Mouse (Mus musculus) olfactory bulb, adult 2 months (tissue): ENCODE data around the gene Cdh13. TPM values are rescaled to one million over a fixed set of nuclear protein-coding genes. Genes with fewer than 3 reads are reported as not detected.

Experiments
- H3K27ac ChIP-seq: fragments of 200-500 bp; 2 replicates; pipeline ENCODE4 v1.5.1; 2012; ENCODE audit warnings: low read depth, low read length; ENCODE audit not compliant: insufficient read depth
- H3K4me1 ChIP-seq: fragments of 200-500 bp; 2 replicates; pipeline ENCODE4 v1.6.1; 2012; ENCODE audit warnings: low read length; ENCODE audit not compliant: control insufficient read depth, insufficient read depth
- H3K4me3 ChIP-seq: fragments of 200-500 bp; 2 replicates; pipeline ENCODE4 v1.5.1; 2012; ENCODE audit warnings: mild to moderate bottlenecking, low read depth, low read length, moderate library complexity; ENCODE audit not compliant: insufficient read depth
- CTCF ChIP-seq: fragments of 200-500 bp; IDR thresholded peaks from 2 replicates; pipeline ENCODE4 v1.5.1; 2012; ENCODE audit warnings: low read depth, mild to moderate bottlenecking, low read length, moderate library complexity; ENCODE audit not compliant: insufficient read depth
- POLR2A ChIP-seq: fragments of 200-500 bp; IDR thresholded peaks from 2 replicates; pipeline ENCODE4 v1.6.1; 2012; ENCODE audit warnings: mild to moderate bottlenecking, low read depth, low read length, moderate library complexity; ENCODE audit not compliant: insufficient read depth
- WGBS: fragments of 180-500 bp; shearing (Covaris S2); methylation state at CpG from one replicate; pipeline ENCODE4 v1.1.7; 2018; 5-methylcytosine and 5-hydroxymethylcytosine counted together
- polyA plus RNA-seq: library from polyadenylated mRNA; stranded (reverse); fragments of >200 nt; gene quantifications from 2 replicates; pipeline ENCODE4 v1.2.4, GENCODE M21; 2012; ENCODE audit warnings: low replicate concordance; ENCODE audit not compliant: missing spikeins, insufficient read depth, insufficient read length

The Cdh13 gene
- polyA plus RNA-seq, 1 experiment, result not detected

- TF ChIP-seq POLR2A, result no peak
- TF ChIP-seq CTCF, result no peak
- no peak overlapping the region for H3K4me3 ChIP-seq
- 90% methylated on average over 4 of the region's 4 CpGs for WGBS
These were observed 358.3 kb downstream of the Cdh13 start for GRCm38 (mm10) chr8:118641799-118642198.

DNA sequence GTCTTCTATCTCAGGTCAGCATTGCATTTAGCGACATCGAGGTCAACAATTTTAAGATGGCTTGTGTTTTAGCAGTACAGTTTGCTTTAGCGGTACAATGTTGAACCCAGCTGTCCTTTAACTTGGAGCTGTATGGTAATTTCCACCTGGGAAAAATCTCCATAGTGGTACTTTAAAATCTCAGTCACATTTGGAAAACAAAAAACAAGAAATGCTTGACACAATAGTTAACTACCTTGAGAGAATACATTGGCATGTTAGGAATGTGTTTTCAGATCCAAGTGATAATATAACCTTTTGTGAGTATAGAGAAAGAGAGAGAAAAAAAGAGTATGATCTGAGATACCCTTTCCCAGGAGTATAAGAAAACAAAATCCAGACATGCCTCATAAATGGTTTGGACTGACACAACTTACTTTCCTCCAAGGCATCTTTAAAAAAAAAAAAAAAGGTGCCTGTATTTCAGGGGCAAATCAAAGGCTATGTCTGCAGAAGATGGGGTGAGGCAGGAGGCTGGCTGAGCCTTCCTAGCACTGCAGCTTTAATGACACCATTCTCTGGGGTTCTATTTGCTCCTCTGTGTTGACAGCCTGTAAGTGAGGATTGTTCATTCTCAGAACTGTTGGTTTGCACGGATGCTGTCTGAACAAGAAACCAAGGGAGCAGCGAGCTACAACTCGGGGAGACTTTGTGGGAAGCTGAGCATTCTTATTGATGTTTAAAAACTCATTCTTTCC is 365.4 kb downstream of the Cdh13 start:
- H3K4me3 ChIP-seq, result no peak overlapping the region
- H3K27ac ChIP-seq, result no peak overlapping the region
- WGBS, result 78% methylated on average over 6 of the region's 6 CpGs
- no peaks in the 10 kb centered on the region for H3K4me1 ChIP-seq
- TF ChIP-seq POLR2A, result no peak
- TF ChIP-seq CTCF, result no peak

More at GRCm38 (mm10) chr8:118641799-118642198, 358.3 kb downstream of the Cdh13 start:
- H3K27ac ChIP-seq, result no peak overlapping the region
- no peaks in the 10 kb centered on the region for H3K4me1 ChIP-seq

- Histone ChIP-seq H3K4me1 (no peaks in the 10 kb centered on the region), H3K27ac (no peak overlapping the region), H3K4me3 (no peak overlapping the region)
- TF ChIP-seq POLR2A, result no peak
- no peak for TF ChIP-seq CTCF
- 96% methylated on average over 4 of the region's 4 CpGs for WGBS
These were observed 366.4 kb downstream of the Cdh13 start for GRCm38 (mm10) chr8:118649981-118650380.

DNA sequence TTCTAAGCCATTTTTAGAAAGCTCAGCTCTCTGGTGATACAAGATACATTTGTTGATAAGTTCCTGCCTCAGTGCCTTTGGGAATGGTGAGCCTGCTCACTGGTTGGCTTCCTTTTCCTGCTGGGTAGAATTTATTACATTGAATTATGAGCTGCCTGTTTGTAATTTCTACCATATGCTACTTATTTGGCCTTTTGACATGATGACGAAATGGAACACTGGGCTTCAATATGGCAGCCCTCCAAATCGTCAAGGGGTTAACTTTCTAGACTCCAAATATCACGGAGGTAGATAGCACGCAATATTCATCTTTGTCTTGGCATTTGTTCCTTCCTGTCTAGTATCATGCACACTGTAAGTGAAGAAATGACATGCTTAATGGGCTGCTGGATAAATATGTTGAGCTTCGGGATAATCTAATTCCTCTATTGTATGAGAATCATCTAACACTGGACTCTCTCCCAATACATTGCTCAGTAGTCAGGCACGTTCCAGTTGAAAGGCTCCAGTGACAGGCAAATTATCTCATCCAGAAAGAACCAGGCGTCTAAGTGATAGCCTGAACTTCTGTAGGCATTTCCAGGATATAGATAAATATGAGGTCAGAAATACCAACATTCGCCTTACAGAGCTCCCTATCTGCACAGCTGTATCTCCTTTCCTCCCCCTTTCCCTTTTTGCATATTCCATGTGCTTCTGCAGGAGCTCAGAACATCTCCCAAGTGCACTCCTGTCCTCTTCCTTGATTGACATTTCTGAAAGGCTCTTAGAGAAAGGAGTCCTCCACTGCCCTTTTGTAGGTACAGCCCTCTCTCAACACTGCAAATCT is 378.7 kb downstream of the Cdh13 start:
- no peak overlapping the region for H3K4me3 ChIP-seq
- no peak overlapping the region for H3K27ac ChIP-seq
- TF ChIP-seq POLR2A (no peak), CTCF (no peak)
- 87% methylated on average over 8 of the region's 8 CpGs for WGBS
- H3K4me1 ChIP-seq, result peaks cover under 1% of the 10 kb centered on the region; the same call in 1 of the 2 replicates

DNA sequence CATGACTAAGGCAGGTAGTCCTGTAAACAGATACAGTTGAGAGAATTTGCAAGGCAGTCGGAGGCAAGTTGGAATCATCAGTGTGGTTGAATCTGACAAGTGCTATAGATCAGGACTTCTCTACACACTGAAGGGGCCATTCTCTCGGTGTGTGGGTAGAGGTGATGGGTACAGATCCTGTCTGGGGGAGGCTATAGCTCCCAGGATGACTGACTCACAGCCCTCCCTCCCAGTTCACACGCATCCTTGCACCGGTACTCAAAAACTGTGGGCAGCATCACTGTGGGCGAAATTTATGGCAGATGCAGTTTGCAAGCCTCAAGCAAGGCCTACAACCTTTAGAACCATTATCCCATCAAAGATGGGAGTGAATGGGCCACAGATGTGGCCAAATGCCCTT is 381.5 kb downstream of the Cdh13 start:
- 70% methylated on average over 5 of the region's 5 CpGs for WGBS
- H3K4me1 ChIP-seq, result peaks cover 5% of the 10 kb centered on the region
- no peak overlapping the region for H3K4me3 ChIP-seq
- no peak overlapping the region for H3K27ac ChIP-seq
- no peak for TF ChIP-seq CTCF
- no peak for TF ChIP-seq POLR2A

DNA sequence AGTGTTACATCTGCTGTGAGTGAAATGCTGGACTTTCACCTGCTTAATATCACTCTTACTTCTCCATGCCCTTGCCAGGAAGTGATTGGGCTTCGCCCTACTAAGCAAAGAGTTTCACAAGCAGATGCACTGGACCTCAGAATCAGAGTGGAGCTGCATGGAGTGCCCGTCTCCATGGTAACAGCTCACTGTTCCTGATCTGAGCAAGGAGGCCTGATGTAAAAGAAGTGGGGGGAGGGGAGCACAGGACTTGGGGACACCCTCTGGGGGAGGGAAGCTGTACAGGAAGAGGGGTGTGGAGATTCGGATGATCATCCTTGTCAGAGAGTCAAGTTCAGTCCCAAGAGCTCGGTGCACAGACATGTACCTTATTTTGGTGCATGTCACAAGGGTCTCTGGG is 384.2 kb downstream of the Cdh13 start:
- no peak overlapping the region for H3K27ac ChIP-seq
- no peak overlapping the region for H3K4me3 ChIP-seq
- TF ChIP-seq POLR2A, result no peak
- no peak for TF ChIP-seq CTCF
- peaks cover 5% of the 10 kb centered on the region for H3K4me1 ChIP-seq
- WGBS, result 70% methylated on average over 4 of the region's 4 CpGs

DNA sequence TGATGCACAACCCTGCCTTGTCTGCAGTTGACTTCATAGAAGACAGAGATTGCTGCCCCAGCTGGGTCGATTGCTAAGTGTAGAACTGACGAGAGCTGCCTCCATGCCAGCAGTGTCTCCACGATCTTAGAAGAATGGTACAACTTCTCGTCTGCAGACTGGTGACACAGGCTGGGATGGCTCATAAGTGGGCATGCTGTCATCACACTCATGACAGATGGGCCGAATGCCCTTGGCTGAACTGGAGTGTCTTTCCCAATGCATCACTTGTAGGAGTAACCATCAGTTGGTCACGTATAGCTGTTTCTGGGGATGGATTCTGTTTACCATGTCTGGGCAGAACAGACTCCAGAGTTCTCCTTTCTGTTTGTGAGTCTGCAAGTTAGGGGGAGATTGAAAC is 392.7 kb downstream of the Cdh13 start:
- Histone ChIP-seq H3K4me3 (no peak overlapping the region), H3K4me1 (no peaks in the 10 kb centered on the region), H3K27ac (no peak overlapping the region)
- TF ChIP-seq CTCF, result no peak
- TF ChIP-seq POLR2A, result no peak
- 91% methylated on average over 6 of the region's 6 CpGs for WGBS

GRCm38 (mm10) chr8:118679347-118679746 is 395.8 kb downstream of the Cdh13 start:
- Histone ChIP-seq H3K27ac (no peak overlapping the region), H3K4me3 (no peak overlapping the region), H3K4me1 (no peaks in the 10 kb centered on the region)
- TF ChIP-seq POLR2A (no peak), CTCF (no peak)
- WGBS, result 92% methylated on average over 9 of the region's 9 CpGs

GRCm38 (mm10) chr8:118683386-118683785 is 399.9 kb downstream of the Cdh13 start:
- TF ChIP-seq POLR2A (no peak), CTCF (no peak)
- 44% methylated on average over 3 of the region's 3 CpGs for WGBS

More at GRCm38 (mm10) chr8:118683386-118683785, 399.9 kb downstream of the Cdh13 start:
- Histone ChIP-seq H3K4me3 (no peak overlapping the region), H3K27ac (no peak overlapping the region), H3K4me1 (no peaks in the 10 kb centered on the region)
